Mouse (Mus musculus): ENCODE measurements around the gene Ppip5k2. TPM values are rescaled to one million over a fixed set of nuclear protein-coding genes. Genes with fewer than 3 reads are reported as not detected.

Ppip5k2 gene
- polyA plus RNA-seq, 1 experiment from 2014 or later: 56.0 TPM

Other genes with a start within 250 kb of the Ppip5k2 start
- gene D1Ertd622e, start 108.3 kb downstream of the Ppip5k2 start, polyA plus RNA-seq (2016; fragmentation: Nextera tagmentation; extraction: Ambion mirVana): 17.3 and 19.4 TPM in 2 replicates
- 15.9 and 17.4 TPM in 2 replicates for gene Gin1, start 239 bp downstream of the Ppip5k2 start, polyA plus RNA-seq (2016; fragmentation: Nextera tagmentation; extraction: Ambion mirVana)